22 mouse cellular contexts compared by ENCODE assay signal in the genomic region with DNA sequence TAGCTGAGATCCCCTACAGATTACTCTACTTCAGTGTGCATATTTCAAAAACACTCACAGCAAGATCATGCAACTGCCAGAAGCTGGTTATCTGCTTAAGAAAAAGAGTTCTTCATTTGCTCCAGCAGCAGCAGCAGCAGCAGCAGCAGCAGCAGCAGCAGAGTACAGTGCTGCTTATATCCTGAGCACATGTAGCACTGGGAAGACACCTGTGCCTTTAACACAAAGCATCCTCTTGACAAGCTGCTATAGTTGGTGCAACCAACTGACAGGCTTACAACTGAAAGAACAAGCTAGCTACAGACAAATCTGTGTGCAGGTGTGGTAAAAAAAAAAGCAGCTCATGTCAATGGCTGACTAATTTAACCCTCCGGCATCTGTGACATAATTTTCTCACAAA. TPM values are rescaled to one million over a fixed set of nuclear protein-coding genes. Genes with fewer than 3 reads are reported as not detected.
DNase-seq lines count a peak whose midpoint lies in the region; ATAC-seq and TF ChIP-seq lines count a peak whose summit lies in the region.
"Had no signal": no experiment of that assay in that cellular context is flagged by ENCODE, and none has a peak within 500 bp of the region (broad histone marks: within the 10 kb centered on the region; RNA-seq: fewer than 3 reads in every experiment).

No protein-coding gene starts in this region.

- peaks cover 14% of the 10 kb centered on the region for H3K36me3 ChIP-seq in forebrain, postnatal 0 days (ENCODE audit: insufficient read depth)
- H3K36me3 ChIP-seq in forebrain, embryonic 11.5 days (ENCODE audit: control insufficient read depth, insufficient read depth, low read length): no peaks in the 10 kb centered on the region; the same call in 1 of the 2 replicates

- no peak overlapping the region for H3K4me3 ChIP-seq in forebrain, postnatal 0 days (ENCODE audit: low read depth, low read length)
- no peak overlapping the region for H3K4me3 ChIP-seq in forebrain, embryonic 11.5 days (ENCODE audit: low read depth, low read length)
- H3K4me3 ChIP-seq: embryonic facial prominence, embryonic 13.5 days; forebrain, embryonic 13.5 days; gastrocnemius, adult 2 months; heart, embryonic 10.5 days; heart, embryonic 15.5 days; hindbrain, embryonic 12.5 days had no signal

- H3K4me2 ChIP-seq in forebrain, postnatal 0 days (ENCODE audit: low read depth): no peak overlapping the region
- H3K4me2 ChIP-seq in forebrain, embryonic 11.5 days (ENCODE audit: low read depth, low read length, severe bottlenecking): no peak overlapping the region
- H3K4me2 ChIP-seq: embryonic facial prominence, embryonic 13.5 days; forebrain, embryonic 13.5 days; heart, embryonic 15.5 days; hindbrain, embryonic 12.5 days had no signal

- no peaks in the 10 kb centered on the region for H3K4me1 ChIP-seq in forebrain, postnatal 0 days (ENCODE audit: insufficient read depth)
- H3K4me1 ChIP-seq in forebrain, embryonic 11.5 days (replicated peaks; ENCODE audit: control insufficient read depth, insufficient read depth, low read length): no peaks in the 10 kb centered on the region
- H3K4me1 ChIP-seq: embryonic facial prominence, embryonic 13.5 days; forebrain, embryonic 13.5 days; hindbrain, embryonic 12.5 days had no signal

- peak; percentile 63; the same call in 1 of the 2 replicates for ATAC-seq in forebrain, postnatal 0 days
- ATAC-seq in forebrain, embryonic 11.5 days (replicated peaks; ENCODE audit: low FRiP score): no peak
- ATAC-seq: CD4-positive, CD25-positive, alpha-beta regulatory T cell, adult 4 months; forebrain, embryonic 13.5 days; hindbrain, embryonic 16.5 days; inflammation-experienced regulatory T-cells, adult 6 months had no signal

- 78% methylated on average over 1 of the region's 1 CpGs for WGBS in forebrain, postnatal 0 days
- WGBS in forebrain, embryonic 11.5 days: 100% methylated on average over 1 of the region's 1 CpGs

- H3K27me3 ChIP-seq in forebrain, postnatal 0 days (ENCODE audit: insufficient read depth, low read length): no peaks in the 10 kb centered on the region
- no peaks in the 10 kb centered on the region for H3K27me3 ChIP-seq in forebrain, embryonic 11.5 days (ENCODE audit: control insufficient read depth, insufficient read depth, low read length)
- H3K27me3 ChIP-seq: embryonic facial prominence, embryonic 13.5 days; forebrain, embryonic 13.5 days; heart, embryonic 15.5 days; hindbrain, embryonic 12.5 days had no signal

- no peak for DNase-seq in forebrain, postnatal 0 days
- DNase-seq in forebrain, embryonic 11.5 days (ENCODE audit: low spot score): no peak
- DNase-seq in brain, adult 2 months (ENCODE audit: low read depth, low spot score): peak; percentile 44
- DNase-seq in thymus, postnatal 10 days (ENCODE audit: low spot score in 2 of 2): peak; percentile 63 to 68
- peak; percentile 58 for DNase-seq in thymus, postnatal 4 days
- no peak for DNase-seq in left cerebral cortex, adult 9 months (ENCODE audit: low spot score in 2 of 2)
- no peak for DNase-seq in layer of hippocampus, adult 9-11 months
- DNase-seq: adrenal gland, adult 8-10 months; B cell, adult 2 months; gastrocnemius, adult 2 months; gastrocnemius, postnatal 25 days; heart, postnatal 4 days had no signal

- H3K9me3 ChIP-seq in forebrain, postnatal 0 days (ENCODE audit: low read length): no peaks in the 10 kb centered on the region
- no peaks in the 10 kb centered on the region for H3K9me3 ChIP-seq in forebrain, embryonic 11.5 days (ENCODE audit: control insufficient read depth, low read length)
- H3K9me3 ChIP-seq: embryonic facial prominence, embryonic 13.5 days; forebrain, embryonic 13.5 days; G1E; heart, embryonic 10.5 days; heart, embryonic 15.5 days; hindbrain, embryonic 12.5 days had no signal

- no peak overlapping the region for H3K27ac ChIP-seq in forebrain, postnatal 0 days (ENCODE audit: low read depth, low read length)
- H3K27ac ChIP-seq in forebrain, embryonic 11.5 days (ENCODE audit: low read depth, low read length): no peak overlapping the region
- H3K27ac ChIP-seq: embryonic facial prominence, embryonic 13.5 days; forebrain, embryonic 13.5 days; gastrocnemius, adult 2 months; heart, embryonic 10.5 days; hindbrain, embryonic 12.5 days had no signal

- no peak for TF ChIP-seq CTCF in forebrain, postnatal 0 days (IDR thresholded peaks at IDR 0.05; ENCODE audit: low read depth)

- H3K9ac ChIP-seq in forebrain, postnatal 0 days: no peak overlapping the region
- no peak overlapping the region for H3K9ac ChIP-seq in forebrain, embryonic 11.5 days (ENCODE audit: low read length)
- H3K9ac ChIP-seq: embryonic facial prominence, embryonic 13.5 days; forebrain, embryonic 13.5 days; heart, embryonic 15.5 days; hindbrain, embryonic 12.5 days had no signal

RNA-seq across cellular contexts. Expression of a gene that starts 22.8 kb away (rescaled TPM):
- not detected in 2 replicates for total RNA-seq in forebrain, postnatal 0 days (2014; rRNA removed)
- polyA plus RNA-seq in forebrain, postnatal 0 days (2015; fragmentation: Nextera tagmentation; extraction: Ambion mirVana): not detected in 2 replicates
- polyA plus RNA-seq in forebrain, embryonic 11.5 days (2014; fragmentation: Nextera tagmentation; extraction: Ambion mirVana): not detected in 2 replicates
- total RNA-seq: gastrocnemius, adult 2 months; granulocyte monocyte progenitor cell, adult 5-6 weeks had no signal
- polyA plus RNA-seq: embryonic facial prominence, embryonic 13.5 days; forebrain, embryonic 13.5 days; G1E; heart, embryonic 10.5 days; heart, embryonic 15.5 days; hindbrain, embryonic 12.5 days; hindbrain, embryonic 16.5 days had no signal

RNA-seq across cellular contexts. Expression of a gene that starts 44.4 kb away (rescaled TPM):
- total RNA-seq in forebrain, postnatal 0 days (2014; rRNA removed): 45.6 and 55.6 TPM in 2 replicates
- 5.3 and 6.4 TPM in 2 replicates for polyA plus RNA-seq in forebrain, postnatal 0 days (2015; fragmentation: Nextera tagmentation; extraction: Ambion mirVana)
- 8.8 and 10.9 TPM in 2 replicates for polyA plus RNA-seq in forebrain, embryonic 11.5 days (2014; fragmentation: Nextera tagmentation; extraction: Ambion mirVana)

Comparison
In these comparisons a context has a peak if more than half of its experiments do, and no peak if none do; other contexts are left out.
1. DNase-seq: peak in brain, adult 2 months (single experiment), thymus, postnatal 10 days (2 of 2) and thymus, postnatal 4 days (single experiment); none in forebrain, postnatal 0 days (single experiment), forebrain, embryonic 11.5 days (single experiment), left cerebral cortex, adult 9 months (0 of 2) and layer of hippocampus, adult 9-11 months (single experiment).